Mouse (Mus musculus) midbrain, embryonic 15.5 days (tissue): ENCODE results near the gene Dhx8. TPM values are rescaled to one million over a fixed set of nuclear protein-coding genes. Genes with fewer than 3 reads are reported as not detected.
A peak's percentile ranks its signal among the peaks of the same experiment; 100 is the strongest.

Experiments
- ATAC-seq: fragments of 200-750 bp; cut with Nextera tagmentation; replicated peaks from 2 replicates; pipeline ENCODE4 v1.8.0; 2017; ENCODE audit warnings: moderate TSS enrichment
- H3K27ac ChIP-seq: fragments of 300-500 bp; sonication (generic); 2 replicates; pipeline ENCODE4 v1.5.1; 2015; ENCODE audit warnings: mild to moderate bottlenecking, inconsistent platforms
- H3K27me3 ChIP-seq: fragments of 300-500 bp; sonication (generic); replicated peaks from 2 replicates; pipeline ENCODE4 v1.6.1; 2015; ENCODE audit warnings: inconsistent platforms
- H3K36me3 ChIP-seq: fragments of 300-500 bp; sonication (generic); replicated peaks from 2 replicates; pipeline ENCODE4 v1.6.1; 2015; ENCODE audit warnings: inconsistent platforms
- H3K4me1 ChIP-seq: fragments of 300-500 bp; sonication (generic); 2 replicates; pipeline ENCODE4 v1.6.1; 2015; ENCODE audit warnings: inconsistent platforms
- H3K4me2 ChIP-seq: fragments of 300-500 bp; sonication (generic); 2 replicates; pipeline ENCODE4 v1.6.1; 2015; ENCODE audit warnings: inconsistent platforms, mild to moderate bottlenecking, moderate library complexity
- H3K4me3 ChIP-seq: fragments of 300-500 bp; sonication (generic); 2 replicates; pipeline ENCODE4 v1.5.1; 2015; ENCODE audit warnings: mild to moderate bottlenecking, inconsistent platforms
- H3K9ac ChIP-seq: fragments of 300-500 bp; sonication (generic); 2 replicates; pipeline ENCODE4 v1.6.1; 2015; ENCODE audit warnings: mild to moderate bottlenecking, inconsistent platforms
- H3K9me3 ChIP-seq: fragments of 300-500 bp; sonication (generic); 2 replicates; pipeline ENCODE4 v1.6.1; 2016; ENCODE audit warnings: inconsistent platforms
- WGBS: fragments of 180-500 bp; shearing (Covaris S2); methylation state at CpG from one replicate; pipeline ENCODE4 v1.1.7; 2015; ENCODE audit warnings: mixed read lengths; 5-methylcytosine and 5-hydroxymethylcytosine counted together
- polyA plus RNA-seq: library from polyadenylated mRNA; unstranded; fragments of >200 nt; fragmentation: Nextera tagmentation; extraction: Ambion mirVana; gene quantifications from 2 replicates; pipeline ENCODE4 v1.2.1, GENCODE M21; 2015

Dhx8 gene
- 31.1 and 33.9 TPM in 2 replicates for polyA plus RNA-seq

GRCm38 (mm10) chr11:101732518-101733440 lies at the start of gene Dhx8:
Gene Dhx8 (plus strand): TSS chr11:101732919.
- WGBS: under 1% methylated on average over 51 of the region's 51 CpGs
- H3K4me1 ChIP-seq: peaks cover 10% of the 10 kb centered on the region
- H3K36me3 ChIP-seq: peaks cover 22% of the 10 kb centered on the region
- peak within 1 kb of the TSS; percentile 71 for H3K27ac ChIP-seq
- no peaks in the 10 kb centered on the region for H3K27me3 ChIP-seq
- H3K9me3 ChIP-seq: no peaks in the 10 kb centered on the region
- peak; percentile 97 for ATAC-seq
- peak within 1 kb of the TSS; percentile 70 for H3K4me2 ChIP-seq
- peak within 1 kb of the TSS; percentile 63 for H3K4me3 ChIP-seq
- H3K9ac ChIP-seq: peak within 1 kb of the TSS; percentile 60

DNA sequence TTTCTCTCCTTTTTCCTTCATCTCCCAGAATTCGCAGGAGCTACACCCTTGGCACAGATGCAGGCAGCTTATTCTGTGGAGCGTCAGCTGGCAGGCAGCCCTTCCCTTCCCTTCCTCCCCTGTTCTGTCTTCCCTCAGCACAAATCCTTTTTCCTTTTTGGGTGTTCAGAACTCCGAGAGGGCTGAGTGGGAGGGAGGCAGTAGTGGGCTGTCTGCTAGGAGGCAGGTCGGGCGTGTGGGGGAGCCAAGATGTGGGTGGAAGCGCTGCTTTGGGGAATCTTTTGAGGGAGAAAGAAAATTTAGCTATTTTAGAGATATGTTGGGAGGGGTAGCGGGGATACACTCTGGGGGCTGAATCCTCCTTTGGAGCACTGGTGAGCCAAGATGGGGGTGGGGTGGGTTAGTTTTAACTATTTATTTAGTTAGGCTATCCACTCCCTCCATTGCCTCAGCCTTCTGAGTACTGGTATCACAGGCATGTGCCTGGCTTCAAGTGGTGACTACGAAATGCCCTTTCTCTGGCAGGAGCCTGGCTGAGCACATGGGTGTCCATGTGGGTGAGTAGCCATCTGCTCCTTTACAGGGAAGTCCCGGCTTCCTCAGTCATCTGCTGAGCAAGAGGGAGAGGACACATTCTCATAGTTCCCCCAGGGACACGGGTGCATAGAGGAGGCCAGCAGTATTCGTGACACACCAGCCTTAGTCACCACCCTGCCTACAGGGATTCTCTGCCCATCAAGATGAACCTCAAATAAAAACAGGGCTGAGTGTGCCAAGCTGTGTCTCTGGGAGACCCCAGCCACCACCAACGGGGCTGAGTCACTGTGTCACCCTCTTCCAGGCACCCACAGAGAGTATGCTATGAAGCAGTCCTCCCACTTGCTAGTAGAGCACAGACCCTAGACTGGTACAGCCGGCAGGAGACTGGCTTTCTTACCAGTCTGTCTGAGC lies 45.1 kb upstream of the Dhx8 start:
- peak overlapping the region; percentile 48 for H3K27ac ChIP-seq
- peaks cover 11% of the 10 kb centered on the region for H3K4me1 ChIP-seq
- H3K9ac ChIP-seq: no peak overlapping the region
- H3K36me3 ChIP-seq: no peaks in the 10 kb centered on the region
- H3K27me3 ChIP-seq: no peaks in the 10 kb centered on the region
- H3K9me3 ChIP-seq: no peaks in the 10 kb centered on the region
- no peak for ATAC-seq
- H3K4me3 ChIP-seq: no peak overlapping the region
- no peak overlapping the region for H3K4me2 ChIP-seq
- 55% methylated on average over 13 of the region's 13 CpGs for WGBS

- Histone ChIP-seq H3K36me3 (no peaks in the 10 kb centered on the region), H3K9me3 (no peaks in the 10 kb centered on the region), H3K4me3 (no peak overlapping the region), H3K4me1 (peaks cover 11% of the 10 kb centered on the region), H3K9ac (no peak overlapping the region), H3K27ac (peak overlapping the region; percentile 20; the same call in 1 of the 2 replicates), H3K4me2 (no peak overlapping the region), H3K27me3 (no peaks in the 10 kb centered on the region)
- 25% methylated on average over 10 of the region's 10 CpGs for WGBS
- ATAC-seq: no peak
Measured at GRCm38 (mm10) chr11:101689701-101690113, 43.0 kb upstream of the Dhx8 start.

- no peak for ATAC-seq
- no peaks in the 10 kb centered on the region for H3K27me3 ChIP-seq
- no peak overlapping the region for H3K4me3 ChIP-seq
- no peaks in the 10 kb centered on the region for H3K9me3 ChIP-seq
- no peak overlapping the region for H3K9ac ChIP-seq
- H3K4me2 ChIP-seq: no peak overlapping the region
- WGBS: 65% methylated on average over 5 of the region's 5 CpGs
- peaks cover 14% of the 10 kb centered on the region for H3K4me1 ChIP-seq
- H3K27ac ChIP-seq: 0 out of 2 replicates have a peak overlapping the region, but pooled peaks have one; percentile 2
- H3K36me3 ChIP-seq: no peaks in the 10 kb centered on the region
Measured at GRCm38 (mm10) chr11:101690326-101690725, 42.4 kb upstream of the Dhx8 start.

- peak; percentile 80 for ATAC-seq
- H3K27me3 ChIP-seq: no peaks in the 10 kb centered on the region
- 1% methylated on average over 20 of the region's 20 CpGs for WGBS
Measured at GRCm38 (mm10) chr11:101695906-101696661, 36.6 kb upstream of the Dhx8 start.

DNA sequence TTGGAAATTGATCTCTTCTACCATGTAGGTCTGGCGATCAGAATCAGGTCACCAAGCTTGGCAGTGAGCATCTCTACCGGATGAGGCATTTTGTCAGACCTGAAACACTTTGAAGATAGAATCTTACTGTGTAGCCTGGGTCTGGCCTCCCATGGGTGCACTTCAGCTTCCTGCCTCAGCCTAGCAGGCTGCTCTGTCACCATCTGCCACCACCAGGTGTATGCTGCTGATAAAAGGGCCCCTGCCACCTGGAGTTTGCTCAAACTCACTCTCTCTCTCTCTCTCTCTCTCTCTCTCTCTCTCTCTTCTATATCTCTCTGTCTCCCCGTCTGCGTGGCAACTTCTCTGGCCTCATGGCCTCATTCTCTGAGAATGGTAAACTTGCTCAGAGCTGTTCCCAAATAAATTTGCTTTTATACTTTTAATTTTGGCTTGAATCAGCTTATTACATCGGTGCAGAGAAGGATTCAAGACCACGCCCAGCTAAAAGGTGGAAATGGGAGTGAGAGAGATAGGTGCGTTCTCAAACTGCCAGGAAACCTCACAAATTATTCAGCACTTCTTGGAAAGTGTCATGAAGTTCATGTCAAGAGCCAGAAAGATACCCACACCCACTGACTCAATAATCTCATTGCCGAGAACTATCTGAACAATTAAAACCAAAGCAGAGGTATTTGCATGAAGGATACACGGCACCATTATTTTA lies 35.4 kb upstream of the Dhx8 start:
- no peaks in the 10 kb centered on the region for H3K27me3 ChIP-seq
- peak overlapping the region; percentile 75; the same call in 1 of the 2 replicates for H3K27ac ChIP-seq
- WGBS: 95% methylated on average over 9 of the region's 9 CpGs
- H3K4me1 ChIP-seq: peaks cover 23% of the 10 kb centered on the region
- H3K4me2 ChIP-seq: no peak overlapping the region
- H3K4me3 ChIP-seq: no peak overlapping the region
- ATAC-seq: no peak
- H3K9ac ChIP-seq: no peak overlapping the region
- no peaks in the 10 kb centered on the region for H3K9me3 ChIP-seq
- H3K36me3 ChIP-seq: no peaks in the 10 kb centered on the region

More at GRCm38 (mm10) chr11:101695906-101696661, 36.6 kb upstream of the Dhx8 start:
- peak overlapping the region; percentile 21 for H3K9ac ChIP-seq
- H3K4me1 ChIP-seq: peaks cover 23% of the 10 kb centered on the region
- peak overlapping the region; percentile 75 for H3K27ac ChIP-seq
- H3K4me3 ChIP-seq: peak overlapping the region; percentile 26
- H3K36me3 ChIP-seq: no peaks in the 10 kb centered on the region
- H3K4me2 ChIP-seq: peak overlapping the region; percentile 50
- H3K9me3 ChIP-seq: no peaks in the 10 kb centered on the region

DNA sequence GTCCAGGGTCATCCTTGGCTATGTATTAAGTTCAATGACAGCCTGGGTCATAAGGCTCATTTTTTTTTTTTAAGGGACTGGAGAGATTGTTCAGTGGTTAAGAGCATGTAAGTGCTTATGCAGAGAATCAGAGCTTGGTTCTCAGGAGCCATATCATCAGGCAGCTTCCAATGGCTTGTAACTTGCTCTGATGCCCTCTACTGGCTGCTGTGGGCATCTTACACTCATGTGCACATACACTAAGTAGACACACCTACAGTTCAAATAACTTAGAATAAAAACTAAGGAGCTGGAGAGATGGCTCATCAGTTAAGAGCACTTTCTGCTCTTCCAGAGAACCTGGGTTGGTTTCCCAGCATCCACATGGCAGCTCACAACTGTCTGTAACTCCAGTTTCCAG lies 34.6 kb upstream of the Dhx8 start:
- peaks cover 23% of the 10 kb centered on the region for H3K4me1 ChIP-seq
- H3K4me3 ChIP-seq: no peak overlapping the region
- H3K36me3 ChIP-seq: no peaks in the 10 kb centered on the region
- H3K9me3 ChIP-seq: no peaks in the 10 kb centered on the region
- H3K9ac ChIP-seq: no peak overlapping the region
- H3K27ac ChIP-seq: no peak overlapping the region
- H3K27me3 ChIP-seq: no peaks in the 10 kb centered on the region
- no peak overlapping the region for H3K4me2 ChIP-seq
- ATAC-seq: no peak

GRCm38 (mm10) chr11:101699556-101699955 lies 33.2 kb upstream of the Dhx8 start:
- Histone ChIP-seq H3K4me3 (no peak overlapping the region), H3K36me3 (no peaks in the 10 kb centered on the region), H3K4me2 (no peak overlapping the region), H3K4me1 (peaks cover 28% of the 10 kb centered on the region), H3K9me3 (no peaks in the 10 kb centered on the region), H3K9ac (no peak overlapping the region), H3K27me3 (no peaks in the 10 kb centered on the region), H3K27ac (no peak overlapping the region)
- no peak for ATAC-seq
- WGBS: 91% methylated on average over 1 of the region's 1 CpGs

DNA sequence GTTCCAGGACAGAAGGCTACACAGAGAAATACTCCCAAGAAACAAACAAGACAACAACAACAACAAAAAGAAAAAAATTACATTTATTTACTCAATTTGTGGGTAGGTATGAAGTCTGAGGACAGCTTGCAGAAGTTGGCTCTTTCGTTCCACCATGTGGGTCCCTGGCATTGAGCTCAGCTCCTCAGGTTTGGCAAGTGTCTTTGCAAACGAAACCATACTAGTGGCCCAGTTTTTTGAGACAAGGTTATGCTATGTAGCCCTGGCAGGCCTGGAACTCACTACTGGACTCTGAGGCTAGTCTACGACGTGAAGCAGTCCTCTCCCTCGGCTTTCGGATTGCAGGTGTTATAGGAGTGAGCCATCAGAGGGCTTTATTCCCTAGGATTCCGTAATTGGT lies 32.7 kb upstream of the Dhx8 start:
- Histone ChIP-seq H3K4me1 (peaks cover 28% of the 10 kb centered on the region), H3K4me2 (no peak overlapping the region), H3K9ac (no peak overlapping the region), H3K9me3 (no peaks in the 10 kb centered on the region), H3K4me3 (no peak overlapping the region), H3K27ac (no peak overlapping the region), H3K27me3 (no peaks in the 10 kb centered on the region), H3K36me3 (no peaks in the 10 kb centered on the region)
- no peak for ATAC-seq
- WGBS: 72% methylated on average over 7 of the region's 7 CpGs

DNA sequence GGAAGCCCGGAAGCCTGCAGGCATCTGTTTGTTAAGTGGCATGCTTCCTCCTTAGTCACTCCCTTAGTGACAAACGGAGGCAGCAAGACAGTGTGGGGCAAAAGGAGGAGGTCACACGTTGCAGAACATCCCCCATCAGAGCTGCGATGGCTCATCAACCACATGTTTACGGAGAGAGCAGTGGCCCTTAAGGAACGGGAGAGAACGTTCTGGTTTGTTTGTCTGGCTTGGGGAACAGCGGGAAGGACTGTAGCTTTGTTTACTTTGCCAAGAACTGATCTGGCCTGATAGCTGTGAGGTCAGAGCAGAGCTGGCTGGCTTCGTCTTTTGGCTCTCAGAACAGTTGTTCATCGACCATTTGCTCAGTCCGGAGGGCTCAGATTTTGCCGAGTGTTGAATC lies 32.3 kb upstream of the Dhx8 start:
- Histone ChIP-seq H3K4me1 (peaks cover 24% of the 10 kb centered on the region), H3K9ac (no peak overlapping the region), H3K4me2 (no peak overlapping the region), H3K27me3 (no peaks in the 10 kb centered on the region), H3K4me3 (no peak overlapping the region), H3K9me3 (no peaks in the 10 kb centered on the region), H3K27ac (no peak overlapping the region), H3K36me3 (no peaks in the 10 kb centered on the region)
- no peak for ATAC-seq
- 56% methylated on average over 12 of the region's 12 CpGs for WGBS

DNA sequence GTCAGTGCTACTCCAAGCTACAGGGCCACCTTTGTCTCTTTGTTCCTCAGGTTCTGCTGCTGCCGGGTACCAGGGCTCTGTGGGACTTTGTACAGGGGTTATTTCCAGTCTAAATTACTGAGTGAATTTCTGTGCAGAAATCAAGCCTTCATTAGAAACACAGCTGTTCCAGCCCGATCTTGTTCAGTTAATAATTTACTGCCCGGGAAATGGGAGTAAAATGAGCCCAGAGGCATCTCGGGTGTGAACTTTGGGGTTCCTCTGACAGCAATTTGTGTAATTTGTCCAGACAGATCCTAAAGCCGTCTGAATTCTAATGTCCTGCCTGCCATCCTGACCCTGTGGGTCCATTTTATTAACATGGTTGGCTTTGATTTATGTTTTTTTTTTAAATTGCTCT lies 28.6 kb upstream of the Dhx8 start:
- H3K27ac ChIP-seq: no peak overlapping the region
- no peak overlapping the region for H3K4me3 ChIP-seq
- H3K27me3 ChIP-seq: no peaks in the 10 kb centered on the region
- no peak overlapping the region for H3K4me2 ChIP-seq
- H3K36me3 ChIP-seq: no peaks in the 10 kb centered on the region
- H3K9me3 ChIP-seq: no peaks in the 10 kb centered on the region
- no peak for ATAC-seq
- H3K9ac ChIP-seq: no peak overlapping the region
- WGBS: 48% methylated on average over 5 of the region's 5 CpGs
- H3K4me1 ChIP-seq: peaks cover 7% of the 10 kb centered on the region
